Mouse (Mus musculus) CH12.LX (cell line): ENCODE measurements around the gene Ppp2r5c. TPM values are rescaled to one million over a fixed set of nuclear protein-coding genes. Genes with fewer than 3 reads are reported as not detected.

Experiments
- DNase-seq: peaks from one replicate; pipeline ENCODE4 v3.0.0-alpha.2; 2013; ENCODE audit errors: extremely low read depth
- H3K27ac ChIP-seq: 2 replicates; pipeline ENCODE4 v1.5.1; 2012; ENCODE audit warnings: low read depth, mild to moderate bottlenecking, control low read depth, moderate library complexity; ENCODE audit not compliant: insufficient read depth
- H3K27me3 ChIP-seq: replicated peaks from 2 replicates; pipeline ENCODE3; 2012; ENCODE audit warnings: inconsistent platforms
- H3K36me3 ChIP-seq, 2 experiments: replicated peaks in 1 of 2; 2 replicates each; pipeline versions ENCODE3 to v1.6.1; 2012; ENCODE audit warnings: inconsistent platforms in 1 of 2, low read length in 1 of 2, mild to moderate bottlenecking in 1 of 2, mixed read lengths in 1 of 2, moderate library complexity in 1 of 2; ENCODE audit not compliant: control insufficient read depth in 1 of 2, insufficient read depth in 1 of 2
- H3K4me1 ChIP-seq, 2 experiments: 2 replicates each; pipeline ENCODE4 v1.6.1; 2012; ENCODE audit warnings: inconsistent platforms in 1 of 2, moderate library complexity in 1 of 2; ENCODE audit not compliant: insufficient read depth in 2 of 2, control insufficient read depth in 1 of 2
- H3K4me2 ChIP-seq: 2 replicates; pipeline ENCODE4 v1.6.1; 2012; ENCODE audit warnings: low read depth, mild to moderate bottlenecking, control low read depth; ENCODE audit not compliant: poor library complexity, insufficient read depth, severe bottlenecking
- H3K4me3 ChIP-seq, 3 experiments: fragments of 150-350 bp in 1 of 3; sonication (generic) in 1 of 3; replicated peaks in 1 of 3; 2 replicates each; pipeline versions ENCODE3 to v1.5.1; 2011 to 2012; ENCODE audit warnings: low read depth in 2 of 3, low read length in 2 of 3, mild to moderate bottlenecking in 2 of 3, moderate library complexity in 2 of 3, control low read depth in 1 of 3, improper control_type of control experiment in 1 of 3, inconsistent platforms in 1 of 3, mixed read lengths in 1 of 3; ENCODE audit not compliant: poor library complexity in 1 of 3
- H3K79me2 ChIP-seq: replicated peaks from 2 replicates; pipeline ENCODE4 v1.6.1; 2012; ENCODE audit warnings: mild to moderate bottlenecking, moderate library complexity; ENCODE audit not compliant: control insufficient read depth, poor library complexity, insufficient read depth, severe bottlenecking; ENCODE audit errors: extremely low read depth
- H3K9ac ChIP-seq: 2 replicates; pipeline ENCODE4 v1.6.1; 2012; ENCODE audit warnings: low read depth, mild to moderate bottlenecking, control low read depth, moderate library complexity; ENCODE audit not compliant: insufficient read depth
- H3K9me3 ChIP-seq: replicated peaks from 2 replicates; pipeline ENCODE3; 2012; ENCODE audit warnings: low read length, inconsistent platforms, mixed read lengths
- BHLHE40 ChIP-seq: IDR thresholded peaks from 2 replicates; pipeline ENCODE4 v1.6.1; 2011; ENCODE audit warnings: mild to moderate bottlenecking, low read depth, low read length, improper control_type of control experiment
- CHD2 ChIP-seq: IDR thresholded peaks from 2 replicates; pipeline ENCODE4 v1.6.1; 2011; ENCODE audit warnings: low read length, improper control_type of control experiment
- CTCF ChIP-seq, 2 experiments: IDR thresholded peaks in 1 of 2; conservative IDR thresholded peaks in 1 of 2; 2 replicates each; pipeline ENCODE4 v1.5.1; 2011 to 2012; ENCODE audit warnings: low read depth in 2 of 2, low read length in 2 of 2, improper control_type of control experiment in 1 of 2, inconsistent platforms in 1 of 2, mild to moderate bottlenecking in 1 of 2, moderate library complexity in 1 of 2
- GABPA ChIP-seq: IDR thresholded peaks from 2 replicates; pipeline ENCODE4 v1.6.1; 2012; ENCODE audit warnings: low read depth, low read length, improper control_type of control experiment, inconsistent platforms; ENCODE audit not compliant: insufficient replicate concordance
- JUND ChIP-seq: conservative IDR thresholded peaks from 2 replicates; pipeline ENCODE4 v1.6.1; 2011; ENCODE audit warnings: low read depth, low read length, improper control_type of control experiment
- MEF2A ChIP-seq: IDR thresholded peaks from 2 replicates; pipeline ENCODE4 v1.6.1; 2014; ENCODE audit warnings: low read depth, mild to moderate bottlenecking, inconsistent platforms, low read length, improper control_type of control experiment, borderline replicate concordance
- MXI1 ChIP-seq: IDR thresholded peaks from 2 replicates; pipeline ENCODE4 v1.6.1; 2011; ENCODE audit warnings: mild to moderate bottlenecking, low read depth, low read length, improper control_type of control experiment
- MYC ChIP-seq: IDR thresholded peaks from 2 replicates; pipeline ENCODE4 v1.6.1; 2011; ENCODE audit warnings: low read depth, mild to moderate bottlenecking, improper control_type of control experiment, low read length
- NRF1 ChIP-seq: IDR thresholded peaks from 2 replicates; pipeline ENCODE4 v1.6.1; 2014; ENCODE audit warnings: low read depth, mild to moderate bottlenecking, inconsistent platforms, low read length, improper control_type of control experiment, moderate library complexity
- POLR2A ChIP-seq: IDR thresholded peaks from 2 replicates; pipeline ENCODE4 v1.6.1; 2011; ENCODE audit warnings: low read depth, mild to moderate bottlenecking, improper control_type of control experiment, low read length
- RAD21 ChIP-seq: IDR thresholded peaks from 2 replicates; pipeline ENCODE4 v1.6.1; 2011; ENCODE audit warnings: low read depth, mild to moderate bottlenecking, low read length, improper control_type of control experiment, moderate library complexity
- RCOR1 ChIP-seq: conservative IDR thresholded peaks from 2 replicates; pipeline ENCODE4 v1.6.1; 2012; ENCODE audit warnings: low read depth, mild to moderate bottlenecking, inconsistent platforms, low read length, improper control_type of control experiment
- SIN3A ChIP-seq: IDR thresholded peaks from 2 replicates; pipeline ENCODE4 v1.6.1; 2012; ENCODE audit warnings: low read length, improper control_type of control experiment, inconsistent platforms
- TBP ChIP-seq: conservative IDR thresholded peaks from 2 replicates; pipeline ENCODE4 v1.6.1; 2011; ENCODE audit warnings: low read depth, low read length, improper control_type of control experiment
- UBTF ChIP-seq: IDR thresholded peaks from 2 replicates; pipeline ENCODE4 v1.6.1; 2012; ENCODE audit warnings: low read depth, mild to moderate bottlenecking, inconsistent platforms, low read length, improper control_type of control experiment, moderate library complexity
- ZC3H11A ChIP-seq: IDR thresholded peaks from 2 replicates; pipeline ENCODE4 v1.6.1; 2012; ENCODE audit warnings: low read depth, mild to moderate bottlenecking, inconsistent platforms, low read length, improper control_type of control experiment
- ZKSCAN1 ChIP-seq: IDR thresholded peaks from 2 replicates; pipeline ENCODE4 v1.6.1; 2012; ENCODE audit warnings: low read depth, inconsistent platforms, low read length, improper control_type of control experiment, borderline replicate concordance
- ZNF384 ChIP-seq: IDR thresholded peaks from 2 replicates; pipeline ENCODE4 v1.6.1; 2012; ENCODE audit warnings: low read depth, low read length, improper control_type of control experiment, inconsistent platforms
- dilution Hi-C: fragments of 300-500 bp; cut with MboI; formaldehyde crosslinking; loops from 2 replicates; pipeline ENCODE4 v1.14.3; 2020; ENCODE audit warnings: low sequenced_read_pairs; ENCODE audit not compliant: extremely low pct_unique_long_range_greater_than_20kb, extremely low pct_ligation_motif_present
- in situ Hi-C: fragments of 300-500 bp; cut with MboI; formaldehyde crosslinking; loops from 3 replicates; pipeline ENCODE4 v1.14.3; 2019; ENCODE audit warnings: low sequenced_read_pairs, low pct_ligation_motif_present, low pct_unique_long_range_greater_than_20kb, mixed read lengths
- polyA plus RNA-seq: library from polyadenylated mRNA; unstranded; fragments of >175 nt; gene quantifications from 2 replicates; pipeline ENCODE4 v1.2.1, GENCODE M21; 2012; ENCODE audit warnings: low read depth; ENCODE audit not compliant: insufficient read length
- total RNA-seq, 2 experiments: library from RNA; depleted of rRNA; stranded (reverse); fragments of 300-350 nt in 1 of 2; fragments of >200 nt in 1 of 2; gene quantifications; 2 replicates each; pipeline ENCODE4 v1.2.3; 2012 to 2014

Ppp2r5c gene
- total and polyA plus RNA-seq, 3 experiments: 71.6 to 111 (median 97.7) TPM

- TF ChIP-seq ZC3H11A (no peak), MEF2A (no peak), CHD2 (no peak), MYC (0 out of 2 replicates have a peak, but pooled peaks have one; percentile 17), TBP (no peak), BHLHE40 (no peak), RCOR1 (no peak), ZKSCAN1 (no peak), SIN3A (no peak), POLR2A (no peak), RAD21 (peak; percentile 23), CTCF (conservative IDR thresholded peaks at IDR 0.05 in 1 of 2, IDR thresholded peaks at IDR 0.05 in 1 of 2; ENCODE audit: low read depth in 2 of 2, low read length in 2 of 2) (peak in 1 of 2 experiments; percentile 60; a peak in 2 of 4 replicates), GABPA (no peak), JUND (no peak), UBTF (no peak), ZNF384 (no peak)
- dilution Hi-C loops: no loop called here
- H3K27ac ChIP-seq: no peak overlapping the region
Measured at GRCm38 (mm10) chr12:110416244-110416643, 30.7 kb upstream of the Ppp2r5c start.

GRCm38 (mm10) chr12:110417023-110417986 is 29.6 kb upstream of the Ppp2r5c start:
- H3K27ac ChIP-seq: no peak overlapping the region
- DNase-seq: no peak
- TF ChIP-seq MXI1 (no peak), NRF1 (peak; percentile 92), BHLHE40 (0 out of 2 replicates have a peak, but pooled peaks have one; percentile 18)
- H3K79me2 ChIP-seq: no peaks in the 10 kb centered on the region
- no peaks in the 10 kb centered on the region for H3K9me3 ChIP-seq
- no peaks in the 10 kb centered on the region for H3K36me3 ChIP-seq
- H3K27me3 ChIP-seq: peaks cover 15% of the 10 kb centered on the region
- H3K4me2 ChIP-seq: peak overlapping the region; percentile 68; the same call in 1 of the 2 replicates
- in situ Hi-C loops (loop anchor here (5.0 kb wide), 1 partner anchor 425 kb away; the partner anchor contains the start of gene Mok), dilution Hi-C loops (no loop called here)
- peak overlapping the region in 2 of 3 experiments; percentile 5 to 13 for H3K4me3 ChIP-seq
- no peak overlapping the region for H3K9ac ChIP-seq
- peaks cover 6 to 10% of the 10 kb centered on the region in 2 experiments; a peak in 3 of 4 replicates for H3K4me1 ChIP-seq

More at GRCm38 (mm10) chr12:110416244-110416643, 30.7 kb upstream of the Ppp2r5c start:
- Histone ChIP-seq H3K27me3 (peaks cover 20% of the 10 kb centered on the region), H3K4me1 (peaks cover 6 to 10% of the 10 kb centered on the region in 2 experiments; a peak in 3 of 4 replicates), H3K9ac (no peak overlapping the region), H3K4me2 (peak overlapping the region; percentile 64; the same call in 1 of the 2 replicates), H3K36me3 (no peaks in the 10 kb centered on the region), H3K79me2 (no peaks in the 10 kb centered on the region), H3K9me3 (no peaks in the 10 kb centered on the region), H3K4me3 (no peak overlapping the region)
- peak; percentile 41 for DNase-seq
- in situ Hi-C loops: loop anchor here (5.0 kb wide), 1 partner anchor 426 kb away; the partner anchor contains the start of gene Mok
